Mouse (Mus musculus): ENCODE results near the gene Pus7l.

DNA sequence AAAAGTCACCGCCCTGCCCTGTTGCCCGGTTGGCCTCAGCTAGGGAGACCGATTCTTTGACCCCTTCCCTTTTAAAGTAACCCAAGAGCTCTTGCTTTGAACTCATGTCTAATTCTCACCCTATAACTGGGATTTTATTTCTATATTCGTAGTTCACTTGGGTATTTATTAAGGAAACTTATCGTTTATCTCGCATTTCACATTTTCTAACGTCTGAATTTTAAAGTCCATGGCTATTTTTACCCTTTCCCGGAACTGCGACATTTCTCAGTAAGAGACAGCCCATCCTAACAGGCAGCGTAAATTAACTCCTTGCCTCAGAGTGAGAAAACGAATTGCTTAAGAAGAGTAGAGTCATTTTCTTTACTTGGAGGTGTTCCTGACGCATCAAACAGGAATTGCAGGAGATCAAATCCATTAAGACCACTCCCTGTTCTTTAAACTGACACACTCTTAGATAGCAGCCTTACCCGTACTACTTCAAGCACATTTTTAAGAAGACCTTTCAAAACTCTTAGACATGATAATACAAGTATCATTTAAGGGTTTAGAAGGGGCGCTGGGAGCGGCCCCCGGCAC lies 25.3 kb downstream of the Pus7l start:
- TF ChIP-seq MAX (IDR thresholded peaks at IDR 0.05; ENCODE audit: low read depth): no peak
- TF ChIP-seq MYOD1 (IDR thresholded peaks at IDR 0.05; ENCODE audit: control insufficient read depth in 1 of 3, insufficient read length in 2 of 3, low read depth in 2 of 3): no peak
- TF ChIP-seq TCF12 (IDR thresholded peaks at IDR 0.05; ENCODE audit: insufficient read depth, poor library complexity, severe bottlenecking): no peak
- no peak for TF ChIP-seq POLR2A (IDR thresholded peaks at IDR 0.05; ENCODE audit: insufficient read length, low read depth)
- TF ChIP-seq POLR2AphosphoS2 (IDR thresholded peaks at IDR 0.05; ENCODE audit: insufficient read length, low read depth): no peak
